Mouse (Mus musculus) cerebellum, adult 2 months (tissue): ENCODE measurements at regions not wholly inside any gene's neighbourhood (a gene's known extent, or its start where the extent isn't known, plus 50 kb on each side); places are given as distances from the start of the nearest gene placed in this dataset.
"Not testable (repeated sequence)": the region's sequence is repeated elsewhere in the genome, so short reads cannot be mapped to it uniquely, and the experiment has no call there.

Experiments
- DNase-seq, 2 experiments: peaks; one replicate each; pipeline ENCODE4 v3.0.0; 2021
- H3K27ac ChIP-seq: fragments of 200-500 bp; 2 replicates; pipeline ENCODE4 v1.5.1; 2012; ENCODE audit warnings: low read length, control low read depth, inconsistent platforms; ENCODE audit not compliant: insufficient read depth
- H3K27me3 ChIP-seq: fragments of 200-500 bp; 2 replicates; pipeline ENCODE4 v1.6.1; 2012; ENCODE audit warnings: inconsistent platforms, mild to moderate bottlenecking, low read length, moderate library complexity; ENCODE audit not compliant: control insufficient read depth, insufficient read depth
- H3K4me1 ChIP-seq: fragments of 200-500 bp; 2 replicates; pipeline ENCODE4 v1.6.1; 2011; ENCODE audit warnings: low read length; ENCODE audit not compliant: control insufficient read depth, insufficient read depth
- H3K4me3 ChIP-seq: fragments of 200-500 bp; replicated peaks from 2 replicates; pipeline ENCODE3; 2011; ENCODE audit warnings: mild to moderate bottlenecking, low read depth, low read length, control low read depth; ENCODE audit not compliant: insufficient read depth
- CTCF ChIP-seq: fragments of 200-500 bp; IDR thresholded peaks from 2 replicates; pipeline ENCODE4 v1.5.1; 2011; ENCODE audit warnings: low read depth, mild to moderate bottlenecking, control low read depth, low read length, moderate library complexity, borderline replicate concordance; ENCODE audit not compliant: insufficient read depth
- POLR2A ChIP-seq: fragments of 200-500 bp; IDR thresholded peaks from 2 replicates; pipeline ENCODE4 v1.6.1; 2011; ENCODE audit warnings: low read length, control low read depth, borderline replicate concordance; ENCODE audit not compliant: insufficient read depth
- WGBS: fragments of 180-500 bp; shearing (Covaris S2); methylation state at CpG from one replicate; pipeline ENCODE4 v1.1.7; 2018; 5-methylcytosine and 5-hydroxymethylcytosine counted together

GRCm38 (mm10) chr4:4247669-4248068, 170.3 kb upstream of the Sdr16c6 start:
- no peak overlapping the region for H3K27ac ChIP-seq
- H3K4me1 ChIP-seq: no peaks in the 10 kb centered on the region
- WGBS: 82% methylated on average over 4 of the region's 4 CpGs
- no peak overlapping the region for H3K4me3 ChIP-seq
- DNase-seq: no peak
- no peaks in the 10 kb centered on the region for H3K27me3 ChIP-seq
- TF ChIP-seq CTCF: no peak
- TF ChIP-seq POLR2A: no peak

GRCm38 (mm10) chr4:4242306-4242980, 165.1 kb upstream of the Sdr16c6 start:
- not testable (repeated sequence) for H3K4me3 ChIP-seq, H3K27me3 ChIP-seq, H3K4me1 ChIP-seq, DNase-seq, H3K27ac ChIP-seq
- 85% methylated on average over 15 of the region's 15 CpGs for WGBS

- Histone ChIP-seq H3K4me1 (no peaks in the 10 kb centered on the region), H3K27me3 (no peaks in the 10 kb centered on the region), H3K27ac (no peak overlapping the region), H3K4me3 (no peak overlapping the region)
- no peak for DNase-seq
- no peak for TF ChIP-seq POLR2A
- no peak for TF ChIP-seq CTCF
- WGBS: 14% methylated on average over 1 of the region's 1 CpGs
These were observed 148.9 kb upstream of the Sdr16c6 start for GRCm38 (mm10) chr4:4226209-4226608.

GRCm38 (mm10) chr4:4219701-4220100, 142.4 kb upstream of the Sdr16c6 start:
- 70% methylated on average over 2 of the region's 2 CpGs for WGBS
- Histone ChIP-seq H3K4me1 (no peaks in the 10 kb centered on the region), H3K4me3 (no peak overlapping the region), H3K27ac (no peak overlapping the region), H3K27me3 (no peaks in the 10 kb centered on the region)
- DNase-seq: no peak
- TF ChIP-seq CTCF: no peak
- TF ChIP-seq POLR2A: no peak

DNA sequence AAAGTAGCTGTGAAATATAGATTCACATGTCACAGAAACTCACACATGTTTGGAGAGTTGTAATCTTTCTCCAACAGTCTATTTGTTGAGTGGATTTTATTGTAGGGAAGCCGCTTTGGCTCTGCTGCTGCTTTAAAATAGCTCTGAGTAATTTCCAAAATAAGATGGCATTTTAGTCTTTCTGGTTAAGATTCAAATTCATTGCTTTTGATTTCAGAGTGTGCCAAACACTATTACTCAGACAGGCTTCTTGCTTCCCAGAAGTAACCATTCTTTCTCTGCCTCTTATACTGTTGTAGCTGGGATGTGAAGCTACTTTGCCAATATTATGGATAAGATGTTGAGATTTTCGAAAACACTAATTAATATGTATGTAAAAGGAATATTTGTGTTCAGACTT, 134.6 kb upstream of the Sdr16c6 start:
- no peak for TF ChIP-seq CTCF
- no peak for TF ChIP-seq POLR2A
- H3K4me1 ChIP-seq: no peaks in the 10 kb centered on the region
- no peaks in the 10 kb centered on the region for H3K27me3 ChIP-seq
- no peak overlapping the region for H3K4me3 ChIP-seq
- no peak for DNase-seq
- 86% methylated on average over 2 of the region's 2 CpGs for WGBS
- no peak overlapping the region for H3K27ac ChIP-seq

GRCm38 (mm10) chr4:4205158-4205557, 127.8 kb upstream of the Sdr16c6 start:
- no peak for DNase-seq
- TF ChIP-seq CTCF (no peak), POLR2A (no peak)
- H3K4me1 ChIP-seq: no peaks in the 10 kb centered on the region
- no peak overlapping the region for H3K27ac ChIP-seq
- H3K27me3 ChIP-seq: no peaks in the 10 kb centered on the region
- no peak overlapping the region for H3K4me3 ChIP-seq
- WGBS: 68% methylated on average over 1 of the region's 1 CpGs

- 13% methylated on average over 2 of the region's 2 CpGs for WGBS
- no peak for TF ChIP-seq POLR2A
- TF ChIP-seq CTCF: no peak
- Histone ChIP-seq H3K27me3 (no peaks in the 10 kb centered on the region), H3K27ac (no peak overlapping the region), H3K4me1 (no peaks in the 10 kb centered on the region), H3K4me3 (no peak overlapping the region)
- DNase-seq: no peak
These were observed 122.0 kb upstream of the Sdr16c6 start for GRCm38 (mm10) chr4:4199309-4199708.

DNA sequence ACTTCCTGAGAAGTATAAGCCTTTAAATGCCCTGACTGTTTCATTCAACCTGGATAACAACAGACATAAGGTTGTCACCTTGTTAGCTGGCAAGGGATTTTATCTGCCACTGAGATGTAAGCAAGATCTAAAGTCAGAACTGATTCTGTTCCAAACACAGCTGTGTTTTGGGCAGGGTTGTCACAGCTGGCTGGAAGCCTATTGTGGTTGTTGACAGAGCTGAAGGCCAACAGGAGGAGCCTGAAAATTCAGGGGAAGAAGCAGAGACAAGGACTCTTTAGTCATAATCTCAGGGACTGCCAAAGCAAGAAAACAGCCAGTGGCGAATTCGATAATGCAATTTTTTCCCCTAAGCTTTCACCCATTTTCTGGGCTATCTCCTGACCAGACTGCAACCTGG, 118.5 kb upstream of the Sdr16c6 start:
- Histone ChIP-seq H3K27me3 (no peaks in the 10 kb centered on the region), H3K4me1 (no peaks in the 10 kb centered on the region)
- WGBS: 68% methylated on average over 2 of the region's 2 CpGs

GRCm38 (mm10) chr4:4195250-4195649, 117.9 kb upstream of the Sdr16c6 start:
- Histone ChIP-seq H3K4me3 (no peak overlapping the region), H3K4me1 (no peaks in the 10 kb centered on the region), H3K27me3 (no peaks in the 10 kb centered on the region), H3K27ac (no peak overlapping the region)
- no peak for DNase-seq
- WGBS: 69% methylated on average over 8 of the region's 8 CpGs
- TF ChIP-seq CTCF (no peak), POLR2A (no peak)

More for the DNA sequence above, 118.5 kb upstream of the Sdr16c6 start:
- peak in 1 of 2 experiments; percentile 1 for DNase-seq
- TF ChIP-seq POLR2A: no peak
- TF ChIP-seq CTCF: no peak
- Histone ChIP-seq H3K4me3 (no peak overlapping the region), H3K27ac (no peak overlapping the region)
